Mouse (Mus musculus): Measurements from ENCODE around the gene Gm10644. TPM values are rescaled to one million over a fixed set of nuclear protein-coding genes. Genes with fewer than 3 reads are reported as not detected.
A peak's percentile ranks its signal among the peaks of the same experiment; 100 is the strongest.

Gene Gm10644
- polyA plus RNA-seq, 1 experiment from 2014 or later: 0.67 TPM

GRCm38 (mm10) chr8:83977646-83978045 is 22.6 kb upstream of the Gm10644 start:
- Histone ChIP-seq H3K9ac (0 out of 2 replicates have a peak overlapping the region, but pooled peaks have one; percentile 14), H3K4me1 (peaks cover 44% of the 10 kb centered on the region), H3K4me3 (no peak overlapping the region), H3K4me2 (no peak overlapping the region), H3K9me3 (replicated peaks) (no peaks in the 10 kb centered on the region; the same call in 1 of the 2 replicates), H3K36me3 (ENCODE audit: poor library complexity, severe bottlenecking) (peaks cover 32% of the 10 kb centered on the region), H3K27ac (no peak overlapping the region), H3K27me3 (no peaks in the 10 kb centered on the region)
- 66% methylated on average over 6 of the region's 6 CpGs for WGBS
- ATAC-seq: no peak

GRCm38 (mm10) chr8:83976779-83977350 is 21.9 kb upstream of the Gm10644 start:
- no peak overlapping the region for H3K9ac ChIP-seq
- H3K4me3 ChIP-seq: no peak overlapping the region
- ATAC-seq: no peak
- no peaks in the 10 kb centered on the region for H3K27me3 ChIP-seq
- no peaks in the 10 kb centered on the region; the same call in 1 of the 2 replicates for H3K9me3 ChIP-seq (replicated peaks)
- peaks cover 24% of the 10 kb centered on the region for H3K36me3 ChIP-seq (ENCODE audit: poor library complexity, severe bottlenecking)
- 87% methylated on average over 5 of the region's 5 CpGs for WGBS
- no peak overlapping the region for H3K27ac ChIP-seq
- H3K4me1 ChIP-seq: peaks cover 46% of the 10 kb centered on the region
- H3K4me2 ChIP-seq: no peak overlapping the region

GRCm38 (mm10) chr8:83976101-83976630 is 21.2 kb upstream of the Gm10644 start:
- Histone ChIP-seq H3K4me1 (peaks cover 50% of the 10 kb centered on the region), H3K36me3 (ENCODE audit: poor library complexity, severe bottlenecking) (peaks cover 17% of the 10 kb centered on the region), H3K9ac (no peak overlapping the region), H3K27me3 (no peaks in the 10 kb centered on the region), H3K27ac (no peak overlapping the region), H3K4me2 (no peak overlapping the region), H3K9me3 (replicated peaks) (no peaks in the 10 kb centered on the region), H3K4me3 (no peak overlapping the region)
- 90% methylated on average over 4 of the region's 4 CpGs for WGBS
- no peak for ATAC-seq

- WGBS: 71% methylated on average over 4 of the region's 4 CpGs
- H3K4me3 ChIP-seq: peak overlapping the region; percentile 90; the same call in 1 of the 2 replicates
- H3K4me1 ChIP-seq: peaks cover 50% of the 10 kb centered on the region
- peak overlapping the region; percentile 98 for H3K4me2 ChIP-seq
- no peak overlapping the region for H3K27ac ChIP-seq
- no peaks in the 10 kb centered on the region for H3K9me3 ChIP-seq (replicated peaks)
- no peak for ATAC-seq
- no peaks in the 10 kb centered on the region for H3K27me3 ChIP-seq
- H3K9ac ChIP-seq: no peak overlapping the region
- peaks cover 7% of the 10 kb centered on the region for H3K36me3 ChIP-seq (ENCODE audit: poor library complexity, severe bottlenecking)
Measured at GRCm38 (mm10) chr8:83974521-83974920, 19.5 kb upstream of the Gm10644 start.

- ATAC-seq: no peak
- WGBS: 5% methylated on average over 29 of the region's 37 CpGs
- H3K4me3 ChIP-seq: peak overlapping the region; percentile 90
- no peaks in the 10 kb centered on the region for H3K27me3 ChIP-seq
- peaks cover 18% of the 10 kb centered on the region for H3K36me3 ChIP-seq (ENCODE audit: poor library complexity, severe bottlenecking)
- H3K27ac ChIP-seq: peak overlapping the region; percentile 61
- H3K4me2 ChIP-seq: peak overlapping the region; percentile 98
- H3K4me1 ChIP-seq: peaks cover 47% of the 10 kb centered on the region
- H3K9ac ChIP-seq: peak overlapping the region; percentile 91
- no peaks in the 10 kb centered on the region for H3K9me3 ChIP-seq (replicated peaks)
Measured at GRCm38 (mm10) chr8:83973161-83974031, 18.4 kb upstream of the Gm10644 start.

GRCm38 (mm10) chr8:83972150-83973120 is 17.4 kb upstream of the Gm10644 start, which contains the start of gene Prkaca:
Prkaca (plus strand) TSS chr8:83972993.
- peak within 1 kb of the TSS; percentile 75 for H3K27ac ChIP-seq
- WGBS: under 1% methylated on average over 65 of the region's 94 CpGs
- peaks cover 28% of the 10 kb centered on the region for H3K36me3 ChIP-seq (ENCODE audit: poor library complexity, severe bottlenecking)
- H3K9me3 ChIP-seq (replicated peaks): no peaks in the 10 kb centered on the region
- peak within 1 kb of the TSS; percentile 90 for H3K4me3 ChIP-seq
- H3K4me2 ChIP-seq: peak within 1 kb of the TSS; percentile 98
- peak within 1 kb of the TSS; percentile 91 for H3K9ac ChIP-seq
- peaks cover 37% of the 10 kb centered on the region for H3K4me1 ChIP-seq
- H3K27me3 ChIP-seq: no peaks in the 10 kb centered on the region
- peak; percentile 100 for ATAC-seq

GRCm38 (mm10) chr8:83971661-83972060 is 16.7 kb upstream of the Gm10644 start:
- 73% methylated on average over 6 of the region's 6 CpGs for WGBS
- peak overlapping the region; percentile 90 for H3K4me3 ChIP-seq
- H3K27ac ChIP-seq: no peak overlapping the region

GRCm38 (mm10) chr8:83971121-83971520 is 16.1 kb upstream of the Gm10644 start:
- Histone ChIP-seq H3K4me3 (no peak overlapping the region), H3K27me3 (no peaks in the 10 kb centered on the region), H3K4me2 (no peak overlapping the region), H3K4me1 (peaks cover 28% of the 10 kb centered on the region), H3K27ac (no peak overlapping the region), H3K9me3 (replicated peaks) (no peaks in the 10 kb centered on the region), H3K36me3 (ENCODE audit: poor library complexity, severe bottlenecking) (peaks cover 31% of the 10 kb centered on the region), H3K9ac (no peak overlapping the region)
- no peak for ATAC-seq
- 91% methylated on average over 4 of the region's 4 CpGs for WGBS

More at GRCm38 (mm10) chr8:83971661-83972060, 16.7 kb upstream of the Gm10644 start:
- Histone ChIP-seq H3K27me3 (no peaks in the 10 kb centered on the region), H3K9me3 (replicated peaks) (no peaks in the 10 kb centered on the region), H3K4me2 (peak overlapping the region; percentile 86), H3K9ac (peak overlapping the region; percentile 91; the same call in 1 of the 2 replicates), H3K4me1 (peaks cover 29% of the 10 kb centered on the region), H3K36me3 (ENCODE audit: poor library complexity, severe bottlenecking) (peaks cover 31% of the 10 kb centered on the region)
- ATAC-seq: no peak

- no peak overlapping the region for H3K4me2 ChIP-seq
- WGBS: 91% methylated on average over 7 of the region's 7 CpGs
- H3K4me3 ChIP-seq: no peak overlapping the region
- no peaks in the 10 kb centered on the region for H3K27me3 ChIP-seq
- H3K4me1 ChIP-seq: peaks cover 6% of the 10 kb centered on the region
- H3K9me3 ChIP-seq (replicated peaks): no peaks in the 10 kb centered on the region
- no peak overlapping the region for H3K9ac ChIP-seq
- H3K36me3 ChIP-seq (ENCODE audit: poor library complexity, severe bottlenecking): peaks cover 41% of the 10 kb centered on the region
- H3K27ac ChIP-seq: no peak overlapping the region
- ATAC-seq: no peak
Measured at GRCm38 (mm10) chr8:83967701-83968100, 12.7 kb upstream of the Gm10644 start.

GRCm38 (mm10) chr8:83964015-83964765 is 9.2 kb upstream of the Gm10644 start:
- no peaks in the 10 kb centered on the region for H3K4me1 ChIP-seq
- H3K4me2 ChIP-seq: no peak overlapping the region
- no peak overlapping the region for H3K9ac ChIP-seq
- ATAC-seq: no peak
- H3K27me3 ChIP-seq: no peaks in the 10 kb centered on the region
- no peaks in the 10 kb centered on the region for H3K9me3 ChIP-seq (replicated peaks)
- H3K27ac ChIP-seq: no peak overlapping the region
- WGBS: 88% methylated on average over 5 of the region's 5 CpGs
- H3K4me3 ChIP-seq: no peak overlapping the region
- H3K36me3 ChIP-seq (ENCODE audit: poor library complexity, severe bottlenecking): peaks cover 31% of the 10 kb centered on the region

GRCm38 (mm10) chr8:83956789-83957188 is 1.8 kb upstream of the Gm10644 start:
- Histone ChIP-seq H3K4me2 (peak overlapping the region; percentile 89), H3K9me3 (replicated peaks) (no peaks in the 10 kb centered on the region), H3K27me3 (no peaks in the 10 kb centered on the region), H3K36me3 (ENCODE audit: poor library complexity, severe bottlenecking) (no peaks in the 10 kb centered on the region), H3K9ac (peak overlapping the region; percentile 73), H3K4me3 (peak overlapping the region; percentile 71), H3K27ac (no peak overlapping the region), H3K4me1 (peaks cover 17% of the 10 kb centered on the region)
- WGBS: 14% methylated on average over 1 of the region's 1 CpGs
- no peak for ATAC-seq
